Mouse (Mus musculus) ES-E14 (cell line): ENCODE data around the gene Pld5.

Source experiments
- CHD2 ChIP-seq: IDR thresholded peaks from 2 replicates; pipeline ENCODE4 v1.6.1; 2014; ENCODE audit warnings: mild to moderate bottlenecking, low read depth, low read length, inconsistent platforms
- MAFK ChIP-seq: IDR thresholded peaks from 2 replicates; pipeline ENCODE4 v1.6.1; 2014; ENCODE audit warnings: mild to moderate bottlenecking, low read depth, low read length, inconsistent platforms; ENCODE audit not compliant: insufficient read depth

- TF ChIP-seq MAFK (no peak), CHD2 (no peak)
Measured at GRCm38 (mm10) chr1:176167114-176167513, 108.0 kb downstream of the Pld5 start.
